Mouse (Mus musculus) lung, postnatal 0 days (tissue): ENCODE data around the gene Anxa3. TPM values are rescaled to one million over a fixed set of nuclear protein-coding genes. Genes with fewer than 3 reads are reported as not detected.
A peak's percentile ranks its signal among the peaks of the same experiment; 100 is the strongest.

Experiments used
- ATAC-seq: fragments of 200-750 bp; cut with Nextera tagmentation; 2 replicates; pipeline ENCODE4 v1.8.0; 2017; ENCODE audit warnings: moderate library complexity
- DNase-seq: peaks from one replicate; pipeline ENCODE4 v3.0.0-alpha.2; 2016; ENCODE audit warnings: low spot score
- H3K27ac ChIP-seq: fragments of 300-500 bp; sonication (generic); 2 replicates; pipeline ENCODE4 v1.5.1; 2014; ENCODE audit warnings: antibody characterized with exemption, mild to moderate bottlenecking, low read length, mixed read lengths
- H3K27me3 ChIP-seq: fragments of 300-500 bp; sonication (generic); replicated peaks from 2 replicates; pipeline ENCODE4 v1.6.1; 2014; ENCODE audit warnings: low read length, mixed read lengths; ENCODE audit not compliant: insufficient read depth
- H3K36me3 ChIP-seq: fragments of 300-500 bp; sonication (generic); 2 replicates; pipeline ENCODE4 v1.6.1; 2014; ENCODE audit warnings: low read length, mixed read lengths; ENCODE audit not compliant: insufficient read depth
- H3K4me1 ChIP-seq: fragments of 300-500 bp; sonication (generic); 2 replicates; pipeline ENCODE4 v1.6.1; 2014; ENCODE audit warnings: antibody characterized with exemption, low read depth, low read length, mixed read lengths; ENCODE audit not compliant: insufficient read depth
- H3K4me2 ChIP-seq: fragments of 300-500 bp; sonication (generic); replicated peaks from 2 replicates; pipeline ENCODE4 v1.6.1; 2014; ENCODE audit warnings: low read depth, mild to moderate bottlenecking, low read length, moderate library complexity, mixed read lengths
- H3K4me3 ChIP-seq: fragments of 300-500 bp; sonication (generic); 2 replicates; pipeline ENCODE4 v1.5.1; 2014; ENCODE audit warnings: low read depth, low read length
- H3K9ac ChIP-seq: fragments of 300-500 bp; sonication (generic); replicated peaks from 2 replicates; pipeline ENCODE4 v1.6.1; 2014; ENCODE audit warnings: low read depth, mild to moderate bottlenecking
- H3K9me3 ChIP-seq: fragments of 300-500 bp; sonication (generic); 2 replicates; pipeline ENCODE4 v1.6.1; 2016; ENCODE audit warnings: low read length, mixed read lengths
- CTCF ChIP-seq: IDR thresholded peaks from 2 replicates; pipeline ENCODE4 v1.5.1; 2016; ENCODE audit warnings: antibody characterized with exemption, mild to moderate bottlenecking
- EP300 ChIP-seq: IDR thresholded peaks from 2 replicates; pipeline ENCODE4 v1.6.1; 2016; ENCODE audit warnings: antibody characterized with exemption, mild to moderate bottlenecking, control low read depth
- WGBS: fragments of 180-500 bp; shearing (Covaris S2); extraction: QIAGEN DNeasy Blood & Tissue Kit; methylation state at CpG from one replicate; pipeline ENCODE4 v1.1.7; 2014; 5-methylcytosine and 5-hydroxymethylcytosine counted together
- polyA plus RNA-seq: library from polyadenylated mRNA; unstranded; fragments of >200 nt; fragmentation: Nextera tagmentation; extraction: Ambion mirVana; gene quantifications from 2 replicates; pipeline ENCODE4 v1.2.1, GENCODE M21; 2015

Gene Anxa3
- polyA plus RNA-seq, 1 experiment from 2014 or later: 436 TPM

- no peaks in the 10 kb centered on the region for H3K9me3 ChIP-seq
- no peaks in the 10 kb centered on the region for H3K27me3 ChIP-seq
- no peaks in the 10 kb centered on the region for H3K36me3 ChIP-seq
- no peak overlapping the region for H3K27ac ChIP-seq
- H3K4me2 ChIP-seq: no peak overlapping the region
- no peak overlapping the region for H3K4me3 ChIP-seq
- DNase-seq: peak; percentile 66
- H3K9ac ChIP-seq: no peak overlapping the region
- WGBS: 55% methylated on average over 3 of the region's 3 CpGs
- no peaks in the 10 kb centered on the region for H3K4me1 ChIP-seq
- no peak for ATAC-seq
- TF ChIP-seq EP300 (no peak), CTCF (peak; percentile 72)
Measured at GRCm38 (mm10) chr5:96854350-96854749, 61.2 kb downstream of the Anxa3 start.

- DNase-seq (no peak), ATAC-seq (no peak)
- Histone ChIP-seq H3K36me3 (no peaks in the 10 kb centered on the region), H3K27ac (no peak overlapping the region), H3K4me3 (no peak overlapping the region), H3K9ac (no peak overlapping the region), H3K4me1 (no peaks in the 10 kb centered on the region), H3K9me3 (no peaks in the 10 kb centered on the region), H3K27me3 (no peaks in the 10 kb centered on the region), H3K4me2 (no peak overlapping the region)
- 57% methylated on average over 1 of the region's 1 CpGs for WGBS
- TF ChIP-seq CTCF (no peak), EP300 (no peak)
Measured at GRCm38 (mm10) chr5:96859938-96860337, 66.8 kb downstream of the Anxa3 start.

GRCm38 (mm10) chr5:96867171-96867570 lies 74.0 kb downstream of the Anxa3 start:
- ATAC-seq: no peak
- Histone ChIP-seq H3K4me1 (no peaks in the 10 kb centered on the region), H3K9me3 (no peaks in the 10 kb centered on the region), H3K4me3 (no peak overlapping the region), H3K36me3 (no peaks in the 10 kb centered on the region), H3K27me3 (no peaks in the 10 kb centered on the region), H3K27ac (no peak overlapping the region), H3K9ac (no peak overlapping the region), H3K4me2 (no peak overlapping the region)
- WGBS: 86% methylated on average over 4 of the region's 4 CpGs
- no peak for DNase-seq
- TF ChIP-seq EP300: no peak
- TF ChIP-seq CTCF: 0 out of 2 replicates have a peak, but pooled peaks have one; percentile 7

- 42% methylated on average over 6 of the region's 6 CpGs for WGBS
- DNase-seq: peak; percentile 44
- H3K9me3 ChIP-seq: no peaks in the 10 kb centered on the region
- H3K36me3 ChIP-seq: no peaks in the 10 kb centered on the region
- no peak overlapping the region for H3K4me3 ChIP-seq
- H3K27ac ChIP-seq: no peak overlapping the region
- no peaks in the 10 kb centered on the region for H3K4me1 ChIP-seq
- H3K9ac ChIP-seq: no peak overlapping the region
- ATAC-seq: peak; percentile 65
- no peak overlapping the region for H3K4me2 ChIP-seq
- no peaks in the 10 kb centered on the region for H3K27me3 ChIP-seq
- TF ChIP-seq CTCF: no peak
- TF ChIP-seq EP300: no peak
Measured at GRCm38 (mm10) chr5:96868893-96869292, 75.8 kb downstream of the Anxa3 start.

- DNase-seq (no peak), ATAC-seq (no peak)
- no peak overlapping the region for H3K27ac ChIP-seq
- no peaks in the 10 kb centered on the region for H3K4me1 ChIP-seq
- H3K27me3 ChIP-seq: no peaks in the 10 kb centered on the region
- H3K4me3 ChIP-seq: no peak overlapping the region
- no peaks in the 10 kb centered on the region for H3K36me3 ChIP-seq
- no peak overlapping the region for H3K4me2 ChIP-seq
- no peak for TF ChIP-seq CTCF
- no peak for TF ChIP-seq EP300
- 80% methylated on average over 12 of the region's 12 CpGs for WGBS
- no peak overlapping the region for H3K9ac ChIP-seq
- no peaks in the 10 kb centered on the region for H3K9me3 ChIP-seq
Measured at GRCm38 (mm10) chr5:96870996-96871395, 77.9 kb downstream of the Anxa3 start.

- no peaks in the 10 kb centered on the region for H3K36me3 ChIP-seq
- DNase-seq (peak; percentile 46), ATAC-seq (no peak)
- WGBS: 95% methylated on average over 1 of the region's 1 CpGs
- H3K4me1 ChIP-seq: no peaks in the 10 kb centered on the region
- H3K27ac ChIP-seq: no peak overlapping the region
- no peak overlapping the region for H3K9ac ChIP-seq
- H3K4me2 ChIP-seq: no peak overlapping the region
- H3K9me3 ChIP-seq: no peaks in the 10 kb centered on the region; the same call in 1 of the 2 replicates
- H3K27me3 ChIP-seq: no peaks in the 10 kb centered on the region
- H3K4me3 ChIP-seq: no peak overlapping the region
- no peak for TF ChIP-seq EP300
- peak; percentile 72 for TF ChIP-seq CTCF
Measured at GRCm38 (mm10) chr5:96878178-96878577, 85.0 kb downstream of the Anxa3 start.
